Mouse (Mus musculus) midbrain, postnatal 0 days (tissue): ENCODE measurements around the gene Rgcc. TPM values are rescaled to one million over a fixed set of nuclear protein-coding genes. Genes with fewer than 3 reads are reported as not detected.

Experiments
- ATAC-seq: fragments of 200-750 bp; cut with Nextera tagmentation; 2 replicates; pipeline ENCODE4 v1.8.0; 2017; ENCODE audit warnings: moderate number of reproducible peaks, mild to moderate bottlenecking, moderate TSS enrichment, moderate library complexity; ENCODE audit not compliant: low FRiP score
- DNase-seq: peaks from one replicate; pipeline ENCODE4 v3.0.0-alpha.2; 2015; ENCODE audit warnings: low spot score
- H3K27ac ChIP-seq: fragments of 300-500 bp; sonication (generic); 2 replicates; pipeline ENCODE4 v1.5.1; 2014; ENCODE audit warnings: low read depth, mild to moderate bottlenecking, low read length, mixed read lengths
- H3K27me3 ChIP-seq: fragments of 300-500 bp; sonication (generic); 2 replicates; pipeline ENCODE4 v1.6.1; 2014; ENCODE audit warnings: low read length, control low read depth, mixed read lengths; ENCODE audit not compliant: insufficient read depth
- H3K36me3 ChIP-seq: fragments of 300-500 bp; sonication (generic); 2 replicates; pipeline ENCODE4 v1.6.1; 2014; ENCODE audit warnings: low read length, control low read depth, mixed read lengths; ENCODE audit not compliant: insufficient read depth
- H3K4me1 ChIP-seq: fragments of 300-500 bp; sonication (generic); 2 replicates; pipeline ENCODE4 v1.6.1; 2014; ENCODE audit warnings: mild to moderate bottlenecking, control low read depth, antibody characterized with exemption, low read length, mixed read lengths; ENCODE audit not compliant: insufficient read depth
- H3K4me2 ChIP-seq: fragments of 300-500 bp; sonication (generic); 2 replicates; pipeline ENCODE4 v1.6.1; 2014; ENCODE audit warnings: low read depth, mild to moderate bottlenecking, low read length, mixed read lengths; ENCODE audit not compliant: poor library complexity, severe bottlenecking
- H3K4me3 ChIP-seq: fragments of 300-500 bp; sonication (generic); 2 replicates; pipeline ENCODE4 v1.5.1; 2014; ENCODE audit warnings: low read depth, mild to moderate bottlenecking, low read length, moderate library complexity
- H3K9ac ChIP-seq: fragments of 300-500 bp; sonication (generic); replicated peaks from 2 replicates; pipeline ENCODE4 v1.6.1; 2014; ENCODE audit warnings: mild to moderate bottlenecking, low read length, moderate library complexity, mixed read lengths; ENCODE audit not compliant: poor library complexity, severe bottlenecking
- H3K9me3 ChIP-seq: fragments of 300-500 bp; sonication (generic); 2 replicates; pipeline ENCODE4 v1.6.1; 2016; ENCODE audit warnings: low read length, control low read depth
- CTCF ChIP-seq: IDR thresholded peaks from 2 replicates; pipeline ENCODE4 v1.5.1; 2016; ENCODE audit warnings: antibody characterized with exemption, mild to moderate bottlenecking
- WGBS: fragments of 180-500 bp; shearing (Covaris S2); extraction: QIAGEN DNeasy Blood & Tissue Kit; methylation state at CpG from one replicate; pipeline ENCODE4 v1.1.7; 2014; 5-methylcytosine and 5-hydroxymethylcytosine counted together
- polyA plus RNA-seq: library from polyadenylated mRNA; unstranded; fragments of >200 nt; fragmentation: Nextera tagmentation; extraction: Ambion mirVana; gene quantifications from 2 replicates; pipeline ENCODE4 v1.2.1, GENCODE M21; 2015
- total RNA-seq: library from RNA; depleted of rRNA; stranded (reverse); fragments of >200 nt; gene quantifications from 2 replicates; pipeline ENCODE4 v1.2.3, GENCODE M21; 2014; rRNA removed

Rgcc gene
- total and polyA plus RNA-seq, 2 experiments from 2014 or later = 29.9 to 64.3 TPM

DNA sequence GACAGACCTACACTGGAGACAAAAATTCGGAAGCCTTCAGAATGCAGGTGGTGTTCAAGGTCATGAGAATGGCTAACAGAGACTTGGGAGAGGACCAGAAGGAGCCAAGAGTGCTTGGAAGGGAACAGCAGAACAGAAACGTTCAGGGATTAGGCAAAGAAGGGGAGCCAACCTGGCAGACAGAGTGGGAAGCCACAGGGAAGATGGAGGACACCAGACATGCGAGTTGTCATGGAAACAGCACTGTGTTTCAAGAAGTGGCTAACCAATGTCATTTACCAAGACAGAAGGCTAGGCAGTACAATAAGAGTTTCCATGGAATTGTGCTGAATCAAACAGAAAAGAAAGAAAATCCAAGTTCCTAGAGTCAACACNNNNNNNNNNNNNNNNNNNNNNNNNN, 56.9 kb downstream of the Rgcc start:
- WGBS = 44% methylated on average over 3 of the region's 3 CpGs
- H3K4me2 ChIP-seq = no peak overlapping the region
- no peaks in the 10 kb centered on the region for H3K36me3 ChIP-seq
- H3K9me3 ChIP-seq = no peaks in the 10 kb centered on the region
- ATAC-seq = peak; percentile 31; the same call in 1 of the 2 replicates
- H3K4me1 ChIP-seq = peaks cover 2% of the 10 kb centered on the region; the same call in 1 of the 2 replicates
- H3K9ac ChIP-seq = no peak overlapping the region
- DNase-seq = peak; percentile 78
- no peak for TF ChIP-seq CTCF
- no peak overlapping the region for H3K4me3 ChIP-seq
- H3K27ac ChIP-seq = 0 out of 2 replicates have a peak overlapping the region, but pooled peaks have one; percentile 14
- no peaks in the 10 kb centered on the region for H3K27me3 ChIP-seq

DNA sequence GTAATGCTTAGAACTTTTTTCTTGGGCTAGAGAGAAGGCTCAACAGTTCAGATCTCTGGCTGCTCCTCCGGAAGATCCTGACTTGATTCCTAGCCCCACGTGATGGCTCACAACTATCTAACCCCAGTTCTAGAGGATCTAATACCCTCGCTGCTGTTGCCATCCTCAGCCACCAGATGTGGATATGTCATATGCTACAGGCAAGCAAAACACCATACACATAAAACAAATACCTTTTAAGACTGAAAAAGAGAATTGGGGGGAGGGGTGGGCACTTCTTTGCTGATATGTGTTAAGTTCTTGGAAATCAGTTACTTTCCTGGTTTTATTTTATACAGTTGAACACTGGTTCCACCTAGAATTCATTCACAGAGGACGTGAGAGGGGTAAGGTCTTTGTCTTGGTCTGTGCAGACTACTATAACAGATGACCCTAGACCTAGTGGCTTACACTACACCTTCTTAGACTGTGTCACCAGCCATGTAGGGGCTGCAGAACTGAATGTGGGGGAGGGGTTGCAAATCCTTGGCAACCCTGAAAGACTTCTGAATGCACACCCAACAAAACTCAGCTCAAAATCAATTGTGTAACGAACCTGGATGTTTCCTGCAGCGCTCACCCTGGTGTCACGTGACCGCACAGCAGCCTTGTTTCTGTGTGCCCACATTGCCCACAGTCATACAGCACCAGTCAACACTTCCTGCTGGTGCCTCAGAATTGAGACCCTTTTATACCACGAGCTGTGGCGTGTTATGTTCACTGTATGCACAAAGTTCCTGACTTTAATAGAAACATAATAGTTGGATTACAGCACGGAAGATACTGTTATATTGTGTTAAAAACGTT, 58.2 kb downstream of the Rgcc start:
- H3K36me3 ChIP-seq = no peaks in the 10 kb centered on the region
- DNase-seq (no peak), ATAC-seq (no peak)
- H3K4me3 ChIP-seq = no peak overlapping the region
- H3K4me2 ChIP-seq = no peak overlapping the region
- TF ChIP-seq CTCF = no peak
- no peak overlapping the region for H3K27ac ChIP-seq
- no peaks in the 10 kb centered on the region for H3K9me3 ChIP-seq
- WGBS = 70% methylated on average over 12 of the region's 12 CpGs
- no peak overlapping the region for H3K9ac ChIP-seq
- peaks cover 2% of the 10 kb centered on the region; the same call in 1 of the 2 replicates for H3K4me1 ChIP-seq
- H3K27me3 ChIP-seq = no peaks in the 10 kb centered on the region

DNA sequence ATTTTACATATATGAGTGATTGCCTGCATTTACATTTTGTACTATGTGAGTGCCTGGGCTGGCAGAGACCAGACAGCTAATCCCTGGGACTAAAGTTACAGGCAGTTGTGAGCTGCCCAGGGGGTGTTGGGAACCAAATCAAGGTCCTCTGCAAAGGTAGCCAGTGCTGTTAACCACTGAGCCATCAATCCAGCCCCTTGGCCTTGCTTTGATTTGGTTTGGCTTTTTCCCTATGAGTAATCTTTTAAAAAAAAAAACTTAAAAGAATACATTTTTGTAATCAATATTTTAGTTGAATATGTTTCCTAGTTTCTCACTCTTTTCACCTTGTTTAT, 59.1 kb downstream of the Rgcc start:
- no peaks in the 10 kb centered on the region for H3K9me3 ChIP-seq
- TF ChIP-seq CTCF = no peak
- no peaks in the 10 kb centered on the region for H3K27me3 ChIP-seq
- H3K27ac ChIP-seq = no peak overlapping the region
- DNase-seq = no peak
- no peaks in the 10 kb centered on the region for H3K36me3 ChIP-seq
- peaks cover 2% of the 10 kb centered on the region; the same call in 1 of the 2 replicates for H3K4me1 ChIP-seq
- H3K9ac ChIP-seq = no peak overlapping the region
- H3K4me2 ChIP-seq = no peak overlapping the region
- no peak for ATAC-seq
- H3K4me3 ChIP-seq = no peak overlapping the region

DNA sequence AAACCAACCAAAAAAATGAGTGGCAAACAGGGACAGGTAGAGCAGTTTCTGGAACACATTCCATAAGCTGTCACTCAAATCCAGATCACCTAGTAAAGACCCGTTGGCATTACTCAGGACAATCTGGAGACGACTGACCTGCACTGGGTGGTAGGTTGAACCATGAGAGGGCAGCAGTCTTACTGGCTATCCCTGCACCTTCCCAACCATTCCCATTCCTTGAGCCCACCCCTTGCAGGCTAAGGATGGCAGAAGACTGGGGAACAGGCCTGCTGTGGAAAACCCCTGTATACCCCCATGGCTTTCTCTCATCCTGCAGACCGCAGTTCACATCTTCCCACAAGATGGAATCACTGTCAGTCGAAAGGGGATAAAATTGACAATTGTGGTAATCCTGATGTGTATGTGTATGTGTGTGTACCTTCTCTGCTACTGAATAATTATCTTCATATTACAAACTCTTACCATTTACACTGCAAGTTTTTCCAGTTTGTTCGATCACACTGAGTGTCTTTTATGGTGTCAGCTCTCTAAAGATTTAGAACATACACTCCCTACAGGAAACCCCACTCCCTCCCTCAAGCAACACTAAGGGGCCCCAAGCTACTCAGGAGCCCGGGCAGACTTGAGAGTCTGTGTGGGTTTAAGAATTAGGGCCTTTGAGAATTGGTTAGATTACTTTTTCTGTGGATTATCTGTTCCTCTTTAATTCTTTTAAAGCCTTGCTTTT, 59.6 kb downstream of the Rgcc start:
- ATAC-seq = no peak
- DNase-seq = no peak
- Histone ChIP-seq H3K4me3 (no peak overlapping the region), H3K9me3 (no peaks in the 10 kb centered on the region), H3K36me3 (no peaks in the 10 kb centered on the region), H3K4me1 (peaks cover 2% of the 10 kb centered on the region; the same call in 1 of the 2 replicates), H3K27me3 (no peaks in the 10 kb centered on the region), H3K4me2 (no peak overlapping the region), H3K9ac (no peak overlapping the region), H3K27ac (no peak overlapping the region)
- TF ChIP-seq CTCF = no peak
- 83% methylated on average over 6 of the region's 6 CpGs for WGBS

DNA sequence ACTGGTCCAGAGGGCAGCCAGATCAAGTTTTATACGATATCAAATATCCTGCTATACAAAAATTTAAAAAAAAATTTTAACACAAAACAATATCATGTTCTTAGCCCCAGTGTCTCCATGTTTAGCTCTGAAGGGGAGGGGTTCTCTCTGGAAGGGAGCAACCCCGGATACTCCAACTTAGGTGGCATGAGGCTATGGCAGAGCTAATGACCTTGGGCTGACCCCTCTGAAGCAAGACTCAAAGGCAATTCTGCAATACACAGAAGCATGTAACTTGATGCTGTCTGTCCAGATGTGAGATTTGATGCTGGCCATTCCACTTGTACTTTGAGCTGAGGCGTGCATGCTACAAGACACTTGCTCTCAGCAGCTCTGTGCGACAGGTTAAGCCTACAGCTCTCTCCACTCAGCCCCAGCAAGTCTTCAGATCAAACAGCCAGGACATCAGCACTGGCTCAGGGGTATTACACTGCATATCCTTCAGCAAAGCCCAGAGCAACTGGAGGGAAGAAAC, 60.3 kb downstream of the Rgcc start:
- Histone ChIP-seq H3K4me2 (no peak overlapping the region), H3K36me3 (no peaks in the 10 kb centered on the region), H3K9ac (no peak overlapping the region), H3K4me3 (no peak overlapping the region), H3K27ac (no peak overlapping the region), H3K9me3 (no peaks in the 10 kb centered on the region), H3K27me3 (no peaks in the 10 kb centered on the region), H3K4me1 (peaks cover 2% of the 10 kb centered on the region; the same call in 1 of the 2 replicates)
- no peak for ATAC-seq
- no peak for DNase-seq
- WGBS = 91% methylated on average over 4 of the region's 4 CpGs
- TF ChIP-seq CTCF = no peak

DNA sequence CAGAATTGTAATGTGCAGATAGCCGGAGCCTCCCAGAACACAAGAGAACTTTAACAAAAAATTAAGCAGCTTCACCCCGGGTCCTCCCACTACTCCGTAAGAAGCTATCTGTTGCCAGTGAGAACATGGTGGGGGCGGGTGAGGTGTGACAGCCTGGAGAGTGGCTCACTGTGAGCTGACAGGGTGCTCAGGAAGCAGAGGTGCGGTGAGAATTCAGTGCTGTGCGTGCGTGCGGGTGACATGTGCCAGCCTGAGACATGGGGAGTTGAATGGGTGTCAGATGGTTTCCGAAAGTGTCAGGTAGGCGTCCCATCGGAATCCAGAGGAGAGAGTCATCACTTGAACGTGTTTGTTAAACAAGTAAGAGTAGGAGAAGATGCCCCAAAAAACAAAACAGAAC, 62.0 kb downstream of the Rgcc start:
- ATAC-seq (no peak), DNase-seq (no peak)
- WGBS = 88% methylated on average over 12 of the region's 12 CpGs
- Histone ChIP-seq H3K9me3 (no peaks in the 10 kb centered on the region), H3K27me3 (no peaks in the 10 kb centered on the region), H3K36me3 (no peaks in the 10 kb centered on the region), H3K9ac (no peak overlapping the region), H3K4me3 (no peak overlapping the region), H3K27ac (no peak overlapping the region), H3K4me1 (no peaks in the 10 kb centered on the region; the same call in 1 of the 2 replicates), H3K4me2 (no peak overlapping the region)
- no peak for TF ChIP-seq CTCF

Other genes starting within 250 kb of the Rgcc start
- gene Zfp957, start 54.3 kb downstream of the Rgcc start, total RNA-seq = not detected in 2 replicates
- 0.07 TPM in 1 of 2 replicates, not detected in the other for gene Zfp957, start 54.3 kb downstream of the Rgcc start, polyA plus RNA-seq
- 5.9 and 7.8 TPM in 2 replicates for gene Naa16, start 89.1 kb upstream of the Rgcc start, total RNA-seq
- 9.9 and 12.1 TPM in 2 replicates for gene Naa16, start 89.1 kb upstream of the Rgcc start, polyA plus RNA-seq
- 2.8 and 5.8 TPM in 2 replicates for gene Mtrf1, start 96.1 kb upstream of the Rgcc start, total RNA-seq
- gene Mtrf1, start 96.1 kb upstream of the Rgcc start, polyA plus RNA-seq = 9.7 and 10.5 TPM in 2 replicates
- gene Kbtbd7, start 124.9 kb upstream of the Rgcc start, total RNA-seq = 36.5 and 39.8 TPM in 2 replicates
- 11.3 TPM in 2 replicates for gene Kbtbd7, start 124.9 kb upstream of the Rgcc start, polyA plus RNA-seq
- 2.6 and 4.2 TPM in 2 replicates for gene Kbtbd6, start 150.2 kb upstream of the Rgcc start, total RNA-seq
- gene Kbtbd6, start 150.2 kb upstream of the Rgcc start, polyA plus RNA-seq = 0.83 and 0.96 TPM in 2 replicates
- 7.2 TPM in 2 replicates for gene Elf1, start 179.5 kb upstream of the Rgcc start, total RNA-seq
- 2.1 and 2.2 TPM in 2 replicates for gene Elf1, start 179.5 kb upstream of the Rgcc start, polyA plus RNA-seq
- 30.5 and 38.1 TPM in 2 replicates for gene Wbp4, start 179.9 kb upstream of the Rgcc start, total RNA-seq
- 51.6 and 54.2 TPM in 2 replicates for gene Wbp4, start 179.9 kb upstream of the Rgcc start, polyA plus RNA-seq